Mouse (Mus musculus): ENCODE data around the gene Hectd3. TPM values are rescaled to one million over a fixed set of nuclear protein-coding genes. Genes with fewer than 3 reads are reported as not detected.

The Hectd3 gene
- polyA plus RNA-seq (2017; shearing (Covaris generic)), result 25.2 TPM

GRCm38 (mm10) chr4:116995131-116995797, at the start of gene Hectd3:
Hectd3 (plus strand) TSS chr4:116995317.

GRCm38 (mm10) chr4:116993672-116994621, 1.2 kb upstream of the Hectd3 start, which contains the start of gene Urod:
Urod (minus strand) TSS chr4:116994413.

GRCm38 (mm10) chr4:117019206-117020134, 24.4 kb downstream of the Hectd3 start, which contains the start of gene Eif2b3:
Eif2b3 (plus strand) TSS chr4:117019402.

Other genes with a start within 250 kb of the Hectd3 start
- 35.2 TPM for gene Toe1, start 187.7 kb upstream of the Hectd3 start, polyA plus RNA-seq (2017; shearing (Covaris generic))
- 9.9 TPM for gene Mutyh, start 187.6 kb upstream of the Hectd3 start, polyA plus RNA-seq (2017; shearing (Covaris generic))
- 0.21 TPM for gene Hpdl, start 173.6 kb upstream of the Hectd3 start, polyA plus RNA-seq (2017; shearing (Covaris generic))
- 0.33 TPM for gene Zswim5, start 117.9 kb upstream of the Hectd3 start, polyA plus RNA-seq (2017; shearing (Covaris generic))
- gene Urod, start 904 bp upstream of the Hectd3 start, polyA plus RNA-seq (2017; shearing (Covaris generic)), result 52.7 TPM
- gene Eif2b3, start 24.1 kb downstream of the Hectd3 start, polyA plus RNA-seq (2017; shearing (Covaris generic)), result 24.2 TPM
- 0.23 TPM for gene Ptch2, start 100.8 kb downstream of the Hectd3 start, polyA plus RNA-seq (2017; shearing (Covaris generic))
- gene Btbd19, start 130.4 kb downstream of the Hectd3 start, polyA plus RNA-seq (2017; shearing (Covaris generic)), result 36.4 TPM
- not detected for gene Tctex1d4, start 131.5 kb downstream of the Hectd3 start, polyA plus RNA-seq (2017; shearing (Covaris generic))
- gene Plk3, start 138.6 kb downstream of the Hectd3 start, polyA plus RNA-seq (2017; shearing (Covaris generic)), result 205 TPM
- 472 TPM for gene Rps8, start 160.9 kb downstream of the Hectd3 start, polyA plus RNA-seq (2017; shearing (Covaris generic))
- 0.15 TPM for gene Kif2c, start 187.3 kb downstream of the Hectd3 start, polyA plus RNA-seq (2017; shearing (Covaris generic))